Mouse (Mus musculus) subcutaneous adipose tissue, adult 2 months (tissue): ENCODE results near the gene Nr1i3. TPM values are rescaled to one million over a fixed set of nuclear protein-coding genes. Genes with fewer than 3 reads are reported as not detected.

ENCODE experiments used
- polyA plus RNA-seq: library from polyadenylated mRNA; depleted of rRNA; stranded (reverse); fragments of >200 nt; gene quantifications from 2 replicates; pipeline ENCODE4 v1.2.3, GENCODE M21; 2012; ENCODE audit warnings: low replicate concordance; rRNA removed

Gene Nr1i3
- 0.04 and 0.05 TPM in 2 replicates for polyA plus RNA-seq

GRCm38 (mm10) chr1:171213801-171214496 is at the start of gene Nr1i3:
Nr1i3 (plus strand) TSS chr1:171213970.

GRCm38 (mm10) chr1:171195887-171196397 is 17.8 kb upstream of the Nr1i3 start, which contains the start of gene Pcp4l1:
Pcp4l1 (minus strand) TSS chr1:171196268.

GRCm38 (mm10) chr1:171222238-171223155 is 8.7 kb downstream of the Nr1i3 start, which contains the start of gene Tomm40l:
Tomm40l (minus strand) TSS chr1:171222514.

GRCm38 (mm10) chr1:171224857-171225256 is 11.1 kb downstream of the Nr1i3 start, which contains the start of gene Apoa2:
Apoa2 (plus strand) TSS chr1:171225054.

GRCm38 (mm10) chr1:171234126-171234525 is 20.4 kb downstream of the Nr1i3 start, which contains the start of gene Fcer1g:
Fcer1g (minus strand) TSS chr1:171234365.

GRCm38 (mm10) chr1:171249913-171250600 is 36.3 kb downstream of the Nr1i3 start, which contains the start of gene Adamts4:
Adamts4 (plus strand) TSS chr1:171250421.

GRCm38 (mm10) chr1:171250680-171251593 is 37.2 kb downstream of the Nr1i3 start, which contains the start of gene Ndufs2:
Ndufs2 (minus strand) TSS chr1:171251388.

GRCm38 (mm10) chr1:171269848-171270572 is 56.2 kb downstream of the Nr1i3 start, which contains the start of gene B4galt3:
B4galt3 (plus strand) TSS chr1:171270328.

Other genes with a start within 250 kb of the Nr1i3 start
- gene Fcgr2b, start 237.4 kb upstream of the Nr1i3 start, polyA plus RNA-seq, result 38.9 and 43.1 TPM in 2 replicates
- 1.5 and 5.4 TPM in 2 replicates for gene Fcgr4, start 195.1 kb upstream of the Nr1i3 start, polyA plus RNA-seq
- 35.0 and 43.9 TPM in 2 replicates for gene Fcgr3, start 149.0 kb upstream of the Nr1i3 start, polyA plus RNA-seq
- gene Cfap126, start 100.1 kb upstream of the Nr1i3 start, polyA plus RNA-seq, result 6.9 and 8.9 TPM in 2 replicates
- gene Sdhc, start 63.4 kb upstream of the Nr1i3 start, polyA plus RNA-seq, result 312 and 379 TPM in 2 replicates
- gene Mpz, start 63.3 kb upstream of the Nr1i3 start, polyA plus RNA-seq, result 5.5 and 11.1 TPM in 2 replicates
- gene Pcp4l1, start 17.7 kb upstream of the Nr1i3 start, polyA plus RNA-seq, result 5.6 and 108 TPM in 2 replicates
- gene Tomm40l, start 8.5 kb downstream of the Nr1i3 start, polyA plus RNA-seq, result 44.5 and 52.7 TPM in 2 replicates
- 2.0 and 6.4 TPM in 2 replicates for gene Apoa2, start 11.1 kb downstream of the Nr1i3 start, polyA plus RNA-seq
- gene Fcer1g, start 20.4 kb downstream of the Nr1i3 start, polyA plus RNA-seq, result 88.4 and 215 TPM in 2 replicates
- gene Adamts4, start 36.5 kb downstream of the Nr1i3 start, polyA plus RNA-seq, result 3.4 and 17.1 TPM in 2 replicates
- gene Ndufs2, start 37.4 kb downstream of the Nr1i3 start, polyA plus RNA-seq, result 200 and 214 TPM in 2 replicates
- gene B4galt3, start 56.4 kb downstream of the Nr1i3 start, polyA plus RNA-seq, result 35.7 and 84.0 TPM in 2 replicates
- gene Ppox, start 67.2 kb downstream of the Nr1i3 start, polyA plus RNA-seq, result 62.6 and 104 TPM in 2 replicates
- gene Usp21, start 74.0 kb downstream of the Nr1i3 start, polyA plus RNA-seq, result 37.7 and 84.4 TPM in 2 replicates
- 36.2 and 46.1 TPM in 2 replicates for gene Ufc1, start 81.1 kb downstream of the Nr1i3 start, polyA plus RNA-seq
- gene Dedd, start 115.2 kb downstream of the Nr1i3 start, polyA plus RNA-seq, result 42.6 and 67.2 TPM in 2 replicates
- 54.6 and 76.1 TPM in 2 replicates for gene Nit1, start 131.7 kb downstream of the Nr1i3 start, polyA plus RNA-seq
- 18.1 and 21.6 TPM in 2 replicates for gene Pfdn2, start 131.7 kb downstream of the Nr1i3 start, polyA plus RNA-seq
- 0.69 and 1.6 TPM in 2 replicates for gene Klhdc9, start 146.8 kb downstream of the Nr1i3 start, polyA plus RNA-seq
- 0.75 and 5.6 TPM in 2 replicates for gene Nectin4, start 156.1 kb downstream of the Nr1i3 start, polyA plus RNA-seq
- gene Arhgap30, start 175.0 kb downstream of the Nr1i3 start, polyA plus RNA-seq, result 6.3 and 10.3 TPM in 2 replicates
- 70.6 and 125 TPM in 2 replicates for gene Usf1, start 197.3 kb downstream of the Nr1i3 start, polyA plus RNA-seq
- 1.4 and 2.1 TPM in 2 replicates for gene Tstd1, start 204.9 kb downstream of the Nr1i3 start, polyA plus RNA-seq
- gene F11r, start 223.6 kb downstream of the Nr1i3 start, polyA plus RNA-seq, result 67.4 and 79.5 TPM in 2 replicates